ENCODE assay signal across 28 mouse cellular contexts in the genomic region with DNA sequence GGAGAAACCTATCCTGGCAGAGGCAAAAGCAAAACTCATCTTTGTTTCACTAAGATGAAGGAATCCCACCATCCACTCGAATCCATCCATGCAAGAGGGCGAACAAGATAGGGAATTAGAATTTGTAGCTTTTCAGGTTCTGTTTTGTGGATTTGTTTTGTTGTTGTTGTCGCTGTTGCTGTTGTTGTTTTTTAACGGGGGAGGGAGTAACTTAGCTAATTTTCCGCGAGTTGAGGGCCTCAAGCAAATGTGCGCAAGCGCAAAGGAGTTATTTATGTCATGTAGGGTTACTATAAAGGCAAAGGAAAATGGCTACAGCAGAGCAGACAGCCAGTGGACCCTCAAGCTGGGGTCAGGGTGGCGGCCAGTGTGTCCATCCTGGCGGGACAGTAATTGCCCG. TPM values are rescaled to one million over a fixed set of nuclear protein-coding genes. Genes with fewer than 3 reads are reported as not detected.
DNase-seq lines count a peak whose midpoint lies in the region; ATAC-seq and TF ChIP-seq lines count a peak whose summit lies in the region.
"Had no signal": no experiment of that assay in that cellular context is flagged by ENCODE, and none has a peak within 500 bp of the region (broad histone marks: within the 10 kb centered on the region; RNA-seq: fewer than 3 reads in every experiment).

No protein-coding gene starts in this region.

- WGBS in hindbrain, embryonic 11.5 days: 5% methylated on average over 11 of the region's 11 CpGs
- WGBS in hindbrain, postnatal 0 days: 13% methylated on average over 11 of the region's 11 CpGs
- WGBS in stomach, embryonic 14.5 days: 6% methylated on average over 11 of the region's 11 CpGs
- 7% methylated on average over 11 of the region's 11 CpGs for WGBS in stomach, postnatal 0 days
- 10% methylated on average over 11 of the region's 11 CpGs for WGBS in hindbrain, embryonic 15.5 days

- no peak overlapping the region for H3K4me2 ChIP-seq in hindbrain, embryonic 11.5 days (replicated peaks; ENCODE audit: low read depth, low read length)
- no peak overlapping the region for H3K4me2 ChIP-seq in hindbrain, postnatal 0 days (ENCODE audit: low read depth, low read length)
- H3K4me2 ChIP-seq in stomach, embryonic 14.5 days (replicated peaks; ENCODE audit: low read depth, low read length): no peak overlapping the region
- H3K4me2 ChIP-seq in stomach, postnatal 0 days (replicated peaks; ENCODE audit: low read depth): no peak overlapping the region
- no peak overlapping the region; the same call in 1 of the 2 replicates for H3K4me2 ChIP-seq in hindbrain, embryonic 15.5 days
- H3K4me2 ChIP-seq: embryonic facial prominence, embryonic 13.5 days; heart, embryonic 13.5 days; kidney, embryonic 15.5 days; midbrain, embryonic 15.5 days had no signal

- DNase-seq in hindbrain, embryonic 11.5 days (ENCODE audit: low spot score): no peak
- DNase-seq in hindbrain, postnatal 0 days (ENCODE audit: low spot score): no peak
- no peak for DNase-seq in stomach, postnatal 0 days (ENCODE audit: low spot score)
- DNase-seq in cerebellum, adult 9-11 months: no peak
- DNase-seq in left cerebral cortex, postnatal 4 days: no peak
- DNase-seq: adrenal gland, postnatal 25 days; cerebellum, adult 2 months; cerebellum, postnatal 25 days; forebrain, postnatal 0 days; heart, postnatal 10 days; kidney, adult 18-20 months; kidney, postnatal 25 days; liver; lung, adult 2 months; lung, postnatal 14 days; right cerebral cortex, postnatal 4 days; thymus, adult 18-20 months; thymus, postnatal 36 days had no signal

- H3K9me3 ChIP-seq in hindbrain, embryonic 11.5 days (ENCODE audit: control insufficient read depth, low read length): peaks cover 4% of the 10 kb centered on the region
- peaks cover 3% of the 10 kb centered on the region; the same call in 1 of the 2 replicates for H3K9me3 ChIP-seq in hindbrain, postnatal 0 days (ENCODE audit: low read length)
- peaks cover 3% of the 10 kb centered on the region; the same call in 1 of the 2 replicates for H3K9me3 ChIP-seq in stomach, embryonic 14.5 days (ENCODE audit: control insufficient read depth, low read depth, low read length)
- H3K9me3 ChIP-seq in stomach, postnatal 0 days (ENCODE audit: control insufficient read depth, low read length): no peaks in the 10 kb centered on the region
- no peaks in the 10 kb centered on the region for H3K9me3 ChIP-seq in hindbrain, embryonic 15.5 days
- H3K9me3 ChIP-seq: midbrain, embryonic 15.5 days had no signal

- H3K27me3 ChIP-seq in hindbrain, embryonic 11.5 days (ENCODE audit: control insufficient read depth, insufficient read depth, low read length): peaks cover 90% of the 10 kb centered on the region
- H3K27me3 ChIP-seq in hindbrain, postnatal 0 days (ENCODE audit: insufficient read depth, low read length): peaks cover 87% of the 10 kb centered on the region
- peaks cover 78% of the 10 kb centered on the region for H3K27me3 ChIP-seq in stomach, embryonic 14.5 days (ENCODE audit: control insufficient read depth, insufficient read depth, low read length)
- H3K27me3 ChIP-seq in stomach, postnatal 0 days (ENCODE audit: control insufficient read depth, insufficient read depth, low read length): peaks cover 25% of the 10 kb centered on the region; the same call in 1 of the 2 replicates
- peaks cover 92% of the 10 kb centered on the region for H3K27me3 ChIP-seq in hindbrain, embryonic 15.5 days

- no peak for TF ChIP-seq CTCF in hindbrain, postnatal 0 days (IDR thresholded peaks at IDR 0.05; ENCODE audit: low read depth)
- no peak for TF ChIP-seq CTCF in stomach, postnatal 0 days (IDR thresholded peaks at IDR 0.05; ENCODE audit: low read depth)

- peak overlapping the region; percentile 18 for H3K4me3 ChIP-seq in hindbrain, embryonic 11.5 days (ENCODE audit: low read depth, low read length)
- H3K4me3 ChIP-seq in hindbrain, postnatal 0 days (ENCODE audit: low read length): no peak overlapping the region
- no peak overlapping the region for H3K4me3 ChIP-seq in stomach, embryonic 14.5 days (ENCODE audit: low read depth, low read length)
- H3K4me3 ChIP-seq in stomach, postnatal 0 days (ENCODE audit: low read depth, low read length): no peak overlapping the region
- no peak overlapping the region for H3K4me3 ChIP-seq in hindbrain, embryonic 15.5 days
- H3K4me3 ChIP-seq: embryonic facial prominence, embryonic 13.5 days; heart, embryonic 13.5 days; kidney, embryonic 15.5 days; layer of hippocampus, adult 2 months; left cerebral cortex, adult 2 months; midbrain, embryonic 15.5 days had no signal

- peak overlapping the region; percentile 58; the same call in 1 of the 2 replicates for H3K27ac ChIP-seq in hindbrain, embryonic 11.5 days (ENCODE audit: low read depth, low read length)
- no peak overlapping the region for H3K27ac ChIP-seq in hindbrain, postnatal 0 days
- H3K27ac ChIP-seq in stomach, embryonic 14.5 days (ENCODE audit: low read length): peak overlapping the region; percentile 48; the same call in 1 of the 2 replicates
- no peak overlapping the region for H3K27ac ChIP-seq in stomach, postnatal 0 days (replicated peaks)
- peak overlapping the region; percentile 6; the same call in 1 of the 2 replicates for H3K27ac ChIP-seq in hindbrain, embryonic 15.5 days (replicated peaks)
- H3K27ac ChIP-seq: embryonic facial prominence, embryonic 13.5 days; heart, embryonic 13.5 days; kidney, embryonic 15.5 days; layer of hippocampus, adult 2 months; left cerebral cortex, adult 2 months; liver, embryonic 14.5 days; midbrain, embryonic 15.5 days had no signal

- H3K4me1 ChIP-seq in hindbrain, embryonic 11.5 days (replicated peaks; ENCODE audit: control insufficient read depth, insufficient read depth, low read length): peaks cover 15% of the 10 kb centered on the region
- no peaks in the 10 kb centered on the region; the same call in 1 of the 2 replicates for H3K4me1 ChIP-seq in hindbrain, postnatal 0 days (ENCODE audit: insufficient read depth, low read length)
- H3K4me1 ChIP-seq in stomach, embryonic 14.5 days (ENCODE audit: control insufficient read depth, insufficient read depth, low read length): peaks cover 3% of the 10 kb centered on the region; the same call in 1 of the 2 replicates
- H3K4me1 ChIP-seq in stomach, postnatal 0 days (replicated peaks; ENCODE audit: control insufficient read depth, insufficient read depth): no peaks in the 10 kb centered on the region
- H3K4me1 ChIP-seq in hindbrain, embryonic 15.5 days (replicated peaks): peaks cover 25% of the 10 kb centered on the region

- intact Hi-C loops in left cerebral cortex, postnatal 4 days (cut with DNase I): no loop called here

- no peak; the same call in 1 of the 2 replicates for ATAC-seq in hindbrain, embryonic 11.5 days (ENCODE audit: low FRiP score)
- ATAC-seq in hindbrain, postnatal 0 days: no peak
- no peak for ATAC-seq in stomach, embryonic 14.5 days (ENCODE audit: insufficient number of reproducible peaks, insufficient read depth, low FRiP score, low read depth)
- ATAC-seq in stomach, postnatal 0 days (ENCODE audit: low FRiP score, low TSS enrichment): no peak
- no peak for ATAC-seq in hindbrain, embryonic 15.5 days (ENCODE audit: low FRiP score, low read depth)
- ATAC-seq: CD4-positive, CD25-positive, alpha-beta regulatory T cell, adult 4 months; forebrain, postnatal 0 days; midbrain, embryonic 15.5 days had no signal

- no peak overlapping the region for H3K9ac ChIP-seq in hindbrain, embryonic 11.5 days (ENCODE audit: low read depth, low read length)
- no peak overlapping the region for H3K9ac ChIP-seq in hindbrain, postnatal 0 days (replicated peaks; ENCODE audit: low read length)
- H3K9ac ChIP-seq in stomach, embryonic 14.5 days (replicated peaks; ENCODE audit: low read depth, low read length): no peak overlapping the region
- H3K9ac ChIP-seq in stomach, postnatal 0 days (ENCODE audit: low read length): no peak overlapping the region
- no peak overlapping the region for H3K9ac ChIP-seq in hindbrain, embryonic 15.5 days
- H3K9ac ChIP-seq: embryonic facial prominence, embryonic 13.5 days; forebrain, postnatal 0 days; heart, embryonic 13.5 days; kidney, embryonic 15.5 days; liver, embryonic 14.5 days; midbrain, embryonic 15.5 days had no signal

- no peaks in the 10 kb centered on the region for H3K36me3 ChIP-seq in hindbrain, embryonic 11.5 days (ENCODE audit: control insufficient read depth, insufficient read depth, low read length)
- H3K36me3 ChIP-seq in hindbrain, postnatal 0 days (ENCODE audit: insufficient read depth, low read length): no peaks in the 10 kb centered on the region
- no peaks in the 10 kb centered on the region for H3K36me3 ChIP-seq in stomach, embryonic 14.5 days (ENCODE audit: control insufficient read depth, insufficient read depth, low read length)
- H3K36me3 ChIP-seq in stomach, postnatal 0 days (ENCODE audit: control insufficient read depth, insufficient read depth, low read length): no peaks in the 10 kb centered on the region
- no peaks in the 10 kb centered on the region for H3K36me3 ChIP-seq in hindbrain, embryonic 15.5 days
- H3K36me3 ChIP-seq: embryonic facial prominence, embryonic 13.5 days; heart, embryonic 13.5 days; kidney, embryonic 15.5 days; midbrain, embryonic 15.5 days had no signal

- TF ChIP-seq EP300 in stomach, postnatal 0 days (optimal IDR thresholded peaks at IDR 0.05): no peak

RNA-seq across cellular contexts. Expression of a gene that starts 33.1 kb away (rescaled TPM):
- 112 and 118 TPM in 2 replicates for polyA plus RNA-seq in hindbrain, embryonic 11.5 days (2014; fragmentation: Nextera tagmentation; extraction: Ambion mirVana)
- total RNA-seq in hindbrain, postnatal 0 days (2014; rRNA removed): 64.5 and 83.3 TPM in 2 replicates
- 61.5 and 67.4 TPM in 2 replicates for polyA plus RNA-seq in hindbrain, postnatal 0 days (2015; fragmentation: Nextera tagmentation; extraction: Ambion mirVana)
- 79.1 and 83.3 TPM in 2 replicates for polyA plus RNA-seq in stomach, embryonic 14.5 days (2014; fragmentation: Nextera tagmentation; extraction: Ambion mirVana)
- polyA plus RNA-seq in stomach, postnatal 0 days (2015; fragmentation: Nextera tagmentation; extraction: Ambion mirVana): 98.1 and 106 TPM in 2 replicates
- polyA plus RNA-seq in hindbrain, embryonic 15.5 days (2015; fragmentation: Nextera tagmentation; extraction: Ambion mirVana): 77.6 and 82.5 TPM in 2 replicates
- total RNA-seq in left cerebral cortex, postnatal 4 days (2021): 10 to 100 TPM; 60.6 to 66.2 TPM

Comparison
In these comparisons a context has a peak if more than half of its experiments do, and no peak if none do; other contexts are left out.
1. H3K27ac ChIP-seq: peak in hindbrain, embryonic 11.5 days (single experiment), stomach, embryonic 14.5 days (single experiment) and hindbrain, embryonic 15.5 days (single experiment); none in hindbrain, postnatal 0 days (single experiment) and stomach, postnatal 0 days (single experiment).